Mouse (Mus musculus): ENCODE measurements around the gene Rasef. TPM values are rescaled to one million over a fixed set of nuclear protein-coding genes. Genes with fewer than 3 reads are reported as not detected.

Rasef gene
- total RNA-seq (2012; rRNA removed) (1.6 and 2.9 TPM in 2 replicates), total RNA-seq (2014; rRNA removed) (0.11 and 0.20 TPM in 2 replicates), polyA plus RNA-seq (2012; ENCODE audit: insufficient read length, low read depth) (0.11 and 0.16 TPM in 2 replicates)

DNA sequence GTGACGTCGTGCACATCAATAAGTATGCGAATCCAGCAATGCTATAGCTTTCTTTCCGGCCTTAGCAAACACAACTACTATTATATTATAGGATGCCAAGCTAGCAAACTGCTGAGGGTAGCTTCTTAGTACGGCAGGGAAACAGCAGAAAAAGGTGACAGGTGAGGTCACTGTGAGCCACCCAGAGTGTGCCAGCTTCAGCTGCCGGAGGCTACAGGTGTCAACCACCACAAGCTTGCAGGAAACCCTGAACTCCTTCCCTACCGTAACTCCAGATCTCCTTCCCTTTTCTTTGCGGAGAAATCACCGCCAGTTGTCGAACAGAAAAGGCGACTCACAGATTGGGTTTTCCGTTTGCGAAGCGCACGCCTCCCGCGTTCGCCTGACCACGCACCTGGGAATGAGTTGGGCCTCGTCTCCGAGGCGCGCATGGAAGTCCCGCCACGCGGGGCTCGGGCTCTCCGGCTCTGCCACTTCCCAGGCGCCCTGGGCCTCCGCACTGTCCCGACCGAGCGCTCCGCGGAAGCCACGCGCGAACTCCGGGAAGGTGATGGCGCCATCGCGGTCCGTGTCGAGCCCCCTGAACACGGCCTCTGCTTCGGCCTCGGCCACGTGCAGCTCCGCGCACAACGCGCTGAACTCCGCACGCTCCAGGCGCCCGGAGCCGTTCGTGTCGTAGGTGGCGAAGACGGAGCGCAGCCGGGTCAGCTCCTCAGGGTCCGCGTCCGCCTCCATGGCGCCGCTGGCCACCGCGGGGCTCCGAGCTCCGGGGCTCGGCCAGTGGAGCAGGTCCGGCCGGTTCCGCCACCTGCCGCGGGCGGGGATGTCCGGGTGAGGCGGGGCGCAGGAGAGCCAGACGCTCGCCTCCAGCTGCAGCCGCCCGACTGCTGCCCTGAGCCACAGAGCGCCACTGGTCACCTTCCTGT is at the start of gene Rasef:
Rasef (minus strand) TSS at position 735 of the 926 bp plus-strand sequence.
- H3K4me2 ChIP-seq (ENCODE audit: insufficient read depth, low read depth, poor library complexity, severe bottlenecking), result no peak within 1 kb of the TSS

GRCm38 (mm10) chr4:73826587-73826986 is 35.8 kb upstream of the Rasef start:
- in situ Hi-C loops (cut with MboI; ENCODE audit: low pct_ligation_motif_present, low pct_unique_long_range_greater_than_20kb, low sequenced_read_pairs), result no loop called here

More for the DNA sequence above, at the start of gene Rasef:
- no peak within 1 kb of the TSS for H3K4me3 ChIP-seq (replicated peaks in 1 of 3; ENCODE audit: low read depth in 2 of 3, low read length in 2 of 3, poor library complexity in 1 of 3)
- no peak within 1 kb of the TSS for H3K27ac ChIP-seq (ENCODE audit: insufficient read depth, low read depth)
- dilution Hi-C loops (cut with MboI; ENCODE audit: extremely low pct_ligation_motif_present, extremely low pct_unique_long_range_greater_than_20kb, low sequenced_read_pairs), result no loop called here
- no peak for TF ChIP-seq JUN (IDR thresholded peaks at IDR 0.05; ENCODE audit: insufficient read depth, low read depth, low read length)
- no peak for TF ChIP-seq POLR2AphosphoS2 (IDR thresholded peaks at IDR 0.05; ENCODE audit: low read depth, low read length)
- TF ChIP-seq MXI1 (IDR thresholded peaks at IDR 0.05; ENCODE audit: low read depth, low read length), result no peak
- TF ChIP-seq MAX (IDR thresholded peaks at IDR 0.05; ENCODE audit: low read length), result no peak
- no peak for TF ChIP-seq ZNF384 (IDR thresholded peaks at IDR 0.05; ENCODE audit: low read depth, low read length)
- no peak for TF ChIP-seq MYC (IDR thresholded peaks at IDR 0.05; ENCODE audit: low read depth, low read length)
- no peak for TF ChIP-seq UBTF (IDR thresholded peaks at IDR 0.05; ENCODE audit: low read depth, low read length)
- TF ChIP-seq GABPA (IDR thresholded peaks at IDR 0.05; ENCODE audit: insufficient replicate concordance, low read depth, low read length), result no peak
- no peak for TF ChIP-seq POLR2A (IDR thresholded peaks at IDR 0.05; ENCODE audit: low read depth, low read length)
- no peak for TF ChIP-seq RAD21 (IDR thresholded peaks at IDR 0.05; ENCODE audit: low read depth, low read length)
- no peak for TF ChIP-seq PAX5 (IDR thresholded peaks at IDR 0.05; ENCODE audit: low read length)
- peak within 1 kb of the TSS; percentile 44; the same call in 1 of the 2 replicates for H3K9ac ChIP-seq (ENCODE audit: insufficient read depth, low read depth)
- no peaks in the 10 kb centered on the region for H3K79me2 ChIP-seq (replicated peaks; ENCODE audit: control insufficient read depth, extremely low read depth, insufficient read depth, poor library complexity, severe bottlenecking)
- no peaks in the 10 kb centered on the region for H3K4me1 ChIP-seq (ENCODE audit: control insufficient read depth in 1 of 2, insufficient read depth in 2 of 2)
- H3K9me3 ChIP-seq (replicated peaks; ENCODE audit: low read length), result peaks cover 37% of the 10 kb centered on the region
- H3K36me3 ChIP-seq (replicated peaks in 1 of 2; ENCODE audit: control insufficient read depth in 1 of 2, insufficient read depth in 1 of 2, low read length in 1 of 2), result no peaks in the 10 kb centered on the region
- no peak for DNase-seq (ENCODE audit: extremely low read depth)
- H3K27me3 ChIP-seq (replicated peaks), result no peaks in the 10 kb centered on the region
- in situ Hi-C loops (cut with MboI; ENCODE audit: low pct_ligation_motif_present, low pct_unique_long_range_greater_than_20kb, low sequenced_read_pairs), result no loop called here

More at GRCm38 (mm10) chr4:73826587-73826986, 35.8 kb upstream of the Rasef start:
- no peak for DNase-seq (ENCODE audit: extremely low read depth)
- H3K9me3 ChIP-seq (replicated peaks; ENCODE audit: low read length), result peaks cover 7% of the 10 kb centered on the region
- H3K27ac ChIP-seq (ENCODE audit: insufficient read depth, low read depth), result no peak overlapping the region
- H3K27me3 ChIP-seq (replicated peaks), result no peaks in the 10 kb centered on the region
- H3K36me3 ChIP-seq (replicated peaks in 1 of 2; ENCODE audit: control insufficient read depth in 1 of 2, insufficient read depth in 1 of 2, low read length in 1 of 2), result no peaks in the 10 kb centered on the region
- no peak overlapping the region for H3K9ac ChIP-seq (ENCODE audit: insufficient read depth, low read depth)
- no peak overlapping the region for H3K4me3 ChIP-seq (replicated peaks in 1 of 3; ENCODE audit: low read depth in 2 of 3, low read length in 2 of 3, poor library complexity in 1 of 3)
- no peak overlapping the region for H3K4me2 ChIP-seq (ENCODE audit: insufficient read depth, low read depth, poor library complexity, severe bottlenecking)
- no peak for TF ChIP-seq PAX5 (IDR thresholded peaks at IDR 0.05; ENCODE audit: low read length)
- TF ChIP-seq ELF1 (IDR thresholded peaks at IDR 0.05; ENCODE audit: low read depth, low read length), result no peak
- no peak for TF ChIP-seq USF2 (conservative IDR thresholded peaks at IDR 0.05; ENCODE audit: low read depth, low read length)
- no peak for TF ChIP-seq ETS1 (conservative IDR thresholded peaks at IDR 0.05; ENCODE audit: low read depth, low read length)
- no peak for TF ChIP-seq MXI1 (IDR thresholded peaks at IDR 0.05; ENCODE audit: low read depth, low read length)
- no peak for TF ChIP-seq JUND (conservative IDR thresholded peaks at IDR 0.05; ENCODE audit: low read depth, low read length)
- TF ChIP-seq MEF2A (IDR thresholded peaks at IDR 0.05; ENCODE audit: borderline replicate concordance, low read depth, low read length), result no peak
- no peak for TF ChIP-seq MAX (IDR thresholded peaks at IDR 0.05; ENCODE audit: low read length)
- no peak for TF ChIP-seq ZKSCAN1 (IDR thresholded peaks at IDR 0.05; ENCODE audit: borderline replicate concordance, low read depth, low read length)
- dilution Hi-C loops (cut with MboI; ENCODE audit: extremely low pct_ligation_motif_present, extremely low pct_unique_long_range_greater_than_20kb, low sequenced_read_pairs), result no loop called here
- no peaks in the 10 kb centered on the region for H3K4me1 ChIP-seq (ENCODE audit: control insufficient read depth in 1 of 2, insufficient read depth in 2 of 2)
- no peaks in the 10 kb centered on the region for H3K79me2 ChIP-seq (replicated peaks; ENCODE audit: control insufficient read depth, extremely low read depth, insufficient read depth, poor library complexity, severe bottlenecking)

All from CH12.LX (cell line).